Mouse (Mus musculus) hindbrain, embryonic 12.5 days (tissue): ENCODE results near the gene Rnf169. TPM values are rescaled to one million over a fixed set of nuclear protein-coding genes. Genes with fewer than 3 reads are reported as not detected.

Experiments
- ATAC-seq: fragments of 200-750 bp; cut with Nextera tagmentation; 2 replicates; pipeline ENCODE4 v1.8.0; 2017; ENCODE audit warnings: moderate TSS enrichment; ENCODE audit not compliant: low FRiP score
- H3K27ac ChIP-seq: fragments of 300-500 bp; sonication (generic); 2 replicates; pipeline ENCODE4 v1.5.1; 2016; ENCODE audit warnings: mild to moderate bottlenecking
- H3K27me3 ChIP-seq: fragments of 300-500 bp; sonication (generic); 2 replicates; pipeline ENCODE4 v1.6.1; 2016; ENCODE audit warnings: mild to moderate bottlenecking
- H3K36me3 ChIP-seq: fragments of 300-500 bp; sonication (generic); 2 replicates; pipeline ENCODE4 v1.6.1; 2016; ENCODE audit warnings: mild to moderate bottlenecking
- H3K4me1 ChIP-seq: fragments of 300-500 bp; sonication (generic); 2 replicates; pipeline ENCODE4 v1.6.1; 2016
- H3K4me2 ChIP-seq: fragments of 300-500 bp; sonication (generic); replicated peaks from 2 replicates; pipeline ENCODE4 v1.6.1; 2016; ENCODE audit warnings: mild to moderate bottlenecking
- H3K4me3 ChIP-seq: fragments of 300-500 bp; sonication (generic); 2 replicates; pipeline ENCODE4 v1.5.1; 2016; ENCODE audit warnings: mild to moderate bottlenecking
- H3K9ac ChIP-seq: fragments of 300-500 bp; sonication (generic); 2 replicates; pipeline ENCODE4 v1.6.1; 2016; ENCODE audit warnings: mild to moderate bottlenecking, moderate library complexity
- H3K9me3 ChIP-seq: fragments of 300-500 bp; sonication (generic); replicated peaks from 2 replicates; pipeline ENCODE4 v1.6.1; 2016; ENCODE audit warnings: mild to moderate bottlenecking
- WGBS: fragments of 180-500 bp; shearing (Covaris S2); methylation state at CpG from one replicate; pipeline ENCODE4 v1.1.7; 2016; 5-methylcytosine and 5-hydroxymethylcytosine counted together
- polyA plus RNA-seq: library from polyadenylated mRNA; unstranded; fragments of >200 nt; fragmentation: Nextera tagmentation; extraction: Ambion mirVana; gene quantifications from 2 replicates; pipeline ENCODE4 v1.2.1, GENCODE M21; 2016

Rnf169 gene
- polyA plus RNA-seq, 1 experiment from 2014 or later, result 7.0 TPM

DNA sequence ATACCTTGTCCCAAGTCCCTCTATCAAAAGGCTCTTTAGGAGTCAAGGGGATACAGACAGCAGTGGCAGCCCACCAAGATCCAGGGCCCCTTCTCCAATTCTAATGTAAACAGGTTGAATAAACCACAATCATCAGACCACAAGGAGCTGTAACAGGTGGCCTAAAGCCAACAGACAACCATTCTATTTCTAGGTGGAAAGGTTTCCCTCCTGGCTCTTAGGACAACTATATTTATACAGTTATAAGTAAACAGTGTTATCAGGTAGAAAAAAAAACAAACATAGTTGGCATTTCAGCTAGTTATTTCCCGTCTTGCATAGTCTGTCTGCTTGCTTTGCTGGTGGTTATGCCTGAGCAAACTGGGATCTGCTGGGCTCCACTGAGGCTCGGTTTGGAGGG, 59.8 kb downstream of the Rnf169 start:
- Histone ChIP-seq H3K4me3 (no peak overlapping the region), H3K4me1 (peaks cover 18% of the 10 kb centered on the region), H3K36me3 (peaks cover 29% of the 10 kb centered on the region)

DNA sequence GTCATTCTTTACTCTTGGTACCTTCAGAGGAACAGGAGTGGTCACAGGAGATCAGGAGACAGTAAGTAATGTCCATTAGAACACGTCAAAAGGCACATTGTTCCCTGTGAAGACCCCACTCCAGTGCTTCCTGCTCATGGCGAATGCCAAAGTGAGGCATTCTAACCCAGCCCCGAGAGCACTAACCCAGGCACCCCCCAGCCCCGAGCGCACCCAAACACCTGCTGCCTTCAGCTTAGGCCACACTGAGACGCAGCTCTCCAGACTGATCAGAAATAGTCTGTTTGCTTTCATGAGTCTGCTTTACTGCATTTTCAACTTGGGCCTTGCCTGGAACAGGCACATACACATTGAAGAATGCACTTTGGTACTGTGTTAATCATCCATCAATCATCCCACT, 60.3 kb downstream of the Rnf169 start:
- ATAC-seq, result no peak
- H3K9ac ChIP-seq, result no peak overlapping the region

More for the DNA sequence above, 59.8 kb downstream of the Rnf169 start:
- H3K27me3 ChIP-seq, result peaks cover 23% of the 10 kb centered on the region
- no peaks in the 10 kb centered on the region for H3K9me3 ChIP-seq
- ATAC-seq, result no peak
- H3K9ac ChIP-seq, result no peak overlapping the region
- H3K27ac ChIP-seq, result no peak overlapping the region
- WGBS, result 87% methylated on average over 2 of the region's 2 CpGs
- H3K4me2 ChIP-seq, result no peak overlapping the region

DNA sequence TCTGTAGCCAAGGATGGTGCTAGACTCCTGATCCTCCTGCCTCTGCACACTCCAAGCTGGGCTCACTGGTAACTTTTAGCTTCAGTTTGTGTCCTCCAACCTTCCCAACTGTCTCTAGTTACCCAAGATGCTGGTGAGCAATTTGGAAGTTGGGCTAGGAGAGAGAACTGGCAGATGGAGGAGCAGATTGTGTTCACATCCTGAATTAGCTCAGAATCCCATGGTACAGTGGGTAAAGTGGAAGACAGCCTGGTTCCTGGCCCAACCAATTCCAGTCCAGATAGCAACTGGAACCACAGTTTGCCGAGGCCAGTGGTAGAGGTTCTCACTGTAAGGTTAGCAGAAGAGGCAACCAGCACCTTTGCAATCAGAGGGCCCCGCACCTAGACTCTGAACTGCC, 61.1 kb downstream of the Rnf169 start:
- ATAC-seq, result no peak
- WGBS, result 93% methylated on average over 2 of the region's 2 CpGs
- H3K4me3 ChIP-seq, result no peak overlapping the region
- H3K9ac ChIP-seq, result no peak overlapping the region
- H3K4me1 ChIP-seq, result peaks cover 18% of the 10 kb centered on the region
- H3K27me3 ChIP-seq, result peaks cover 23% of the 10 kb centered on the region
- H3K27ac ChIP-seq, result no peak overlapping the region
- H3K9me3 ChIP-seq, result no peaks in the 10 kb centered on the region
- H3K4me2 ChIP-seq, result no peak overlapping the region
- H3K36me3 ChIP-seq, result peaks cover 17% of the 10 kb centered on the region

More for the DNA sequence above, 60.3 kb downstream of the Rnf169 start:
- Histone ChIP-seq H3K9me3 (no peaks in the 10 kb centered on the region), H3K27me3 (peaks cover 23% of the 10 kb centered on the region), H3K4me1 (peaks cover 18% of the 10 kb centered on the region), H3K36me3 (peaks cover 25% of the 10 kb centered on the region), H3K4me2 (no peak overlapping the region), H3K4me3 (no peak overlapping the region), H3K27ac (no peak overlapping the region)
- WGBS, result 96% methylated on average over 6 of the region's 6 CpGs

DNA sequence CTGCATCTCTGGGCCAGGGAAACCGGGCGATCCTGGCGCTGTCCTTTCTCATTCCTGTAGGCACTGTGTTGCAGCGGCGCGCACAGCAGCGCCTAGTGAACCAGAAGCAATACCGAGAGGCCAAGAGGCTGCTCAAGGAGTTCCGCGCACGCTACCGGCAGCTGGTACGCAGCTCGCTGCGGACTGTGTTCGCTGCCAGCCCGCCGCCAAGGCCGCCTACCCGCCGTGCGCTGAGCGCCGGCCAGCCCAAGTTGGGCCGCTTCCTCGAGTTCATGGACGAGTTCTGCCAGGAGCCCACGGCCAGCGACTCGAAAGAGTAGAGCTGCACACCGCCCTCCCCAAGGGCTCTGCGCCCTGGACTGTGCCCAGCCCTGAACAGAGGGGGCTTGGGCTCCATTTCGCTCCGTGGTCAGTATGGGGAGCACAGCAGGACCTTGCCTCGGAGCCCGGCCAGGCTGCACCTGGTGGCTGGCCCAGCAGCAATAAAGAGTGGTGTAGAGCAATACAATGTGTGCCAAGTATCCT, 62.9 kb downstream of the Rnf169 start:
- 2% methylated on average over 36 of the region's 36 CpGs for WGBS
- Histone ChIP-seq H3K4me2 (peak overlapping the region; percentile 59), H3K27ac (no peak overlapping the region), H3K4me1 (peaks cover 18% of the 10 kb centered on the region), H3K9ac (peak overlapping the region; percentile 49; the same call in 1 of the 2 replicates), H3K36me3 (0 out of 2 replicates have a peak, but pooled peaks cover 4% of the 10 kb centered on the region), H3K27me3 (peaks cover 23% of the 10 kb centered on the region), H3K4me3 (peak overlapping the region; percentile 27), H3K9me3 (no peaks in the 10 kb centered on the region)
- peak; percentile 55 for ATAC-seq

DNA sequence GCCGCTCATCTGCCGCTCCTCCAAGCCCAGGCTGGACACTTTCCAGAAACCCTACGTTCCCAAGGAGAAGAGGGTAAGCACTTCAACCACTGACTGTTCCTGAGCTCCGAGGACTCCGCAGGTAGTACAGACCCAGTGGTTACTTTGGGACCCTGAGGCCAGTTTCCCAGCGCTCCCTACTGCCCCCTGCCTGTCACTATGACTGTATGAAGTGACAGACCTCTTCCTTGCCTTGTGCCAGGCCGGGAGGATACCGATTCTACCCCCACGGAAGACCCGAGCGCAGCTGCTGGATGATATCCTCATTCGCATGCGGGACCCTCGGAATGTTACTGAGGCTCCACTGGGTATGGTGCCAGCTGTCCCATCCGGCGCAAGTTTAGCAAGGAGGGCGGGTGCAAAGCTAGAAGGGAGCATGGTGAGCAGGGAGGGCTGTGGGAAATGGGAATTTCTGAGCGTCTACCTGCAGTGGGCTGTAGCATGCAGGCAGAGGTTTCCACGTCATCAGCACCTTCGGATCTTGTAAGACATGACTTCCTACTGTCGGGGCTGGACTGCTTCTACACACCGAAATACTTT, 63.4 kb downstream of the Rnf169 start:
- peaks cover 23% of the 10 kb centered on the region for H3K27me3 ChIP-seq
- WGBS, result 5% methylated on average over 22 of the region's 22 CpGs

DNA sequence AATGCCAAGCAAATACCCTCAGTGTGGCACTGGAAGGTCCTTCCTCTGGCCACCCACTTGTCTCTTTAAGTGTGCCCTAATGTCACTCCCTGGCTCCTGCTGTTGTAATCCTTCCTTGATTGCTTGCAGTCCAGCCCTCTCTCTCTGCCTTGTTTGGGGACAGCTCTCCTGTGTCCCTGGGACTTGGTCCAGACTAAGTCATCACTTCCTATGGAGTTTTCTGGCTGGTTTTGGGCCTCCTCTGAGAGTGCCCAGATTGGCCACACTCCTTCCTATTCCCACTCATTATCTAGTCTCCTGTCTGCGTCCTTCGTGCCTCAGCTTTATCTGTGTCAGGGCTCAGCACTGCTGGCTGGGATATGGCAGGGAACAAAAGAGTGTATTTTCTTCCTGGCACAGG, 64.7 kb downstream of the Rnf169 start:
- Histone ChIP-seq H3K36me3 (0 out of 2 replicates have a peak, but pooled peaks cover under 1% of the 10 kb centered on the region), H3K4me3 (no peak overlapping the region), H3K4me1 (peaks cover 18% of the 10 kb centered on the region), H3K27ac (no peak overlapping the region), H3K4me2 (no peak overlapping the region), H3K9ac (no peak overlapping the region), H3K9me3 (no peaks in the 10 kb centered on the region), H3K27me3 (peaks cover 23% of the 10 kb centered on the region)
- ATAC-seq, result no peak
- 84% methylated on average over 2 of the region's 2 CpGs for WGBS

More for the DNA sequence above, 63.4 kb downstream of the Rnf169 start:
- Histone ChIP-seq H3K9ac (peak overlapping the region; percentile 49; the same call in 1 of the 2 replicates), H3K4me3 (peak overlapping the region; percentile 27), H3K9me3 (no peaks in the 10 kb centered on the region), H3K27ac (no peak overlapping the region), H3K4me2 (peak overlapping the region; percentile 59), H3K36me3 (0 out of 2 replicates have a peak, but pooled peaks cover 4% of the 10 kb centered on the region), H3K4me1 (peaks cover 18% of the 10 kb centered on the region)
- peak; percentile 41 for ATAC-seq

DNA sequence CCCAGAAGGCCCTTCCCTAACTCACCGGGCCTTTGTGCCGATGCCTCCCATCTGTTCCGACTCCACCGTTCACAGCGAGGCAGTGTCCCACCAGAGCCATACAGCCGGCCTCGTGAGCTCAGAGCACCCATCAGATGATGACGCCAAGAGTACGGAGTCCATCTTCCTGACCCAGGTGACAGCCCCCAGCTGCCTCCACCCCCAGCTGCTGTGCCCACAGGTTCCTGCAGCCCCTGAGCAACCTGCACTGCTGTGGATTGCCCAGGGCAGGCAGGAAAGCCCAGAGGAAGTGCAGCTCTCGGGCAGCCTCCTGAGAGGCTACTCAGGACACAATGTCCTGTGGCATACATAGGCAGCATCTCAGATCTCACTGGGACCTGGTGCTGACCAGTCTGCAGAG, 65.9 kb downstream of the Rnf169 start:
- ATAC-seq, result no peak
- WGBS, result 84% methylated on average over 10 of the region's 10 CpGs
- peaks cover 18% of the 10 kb centered on the region for H3K4me1 ChIP-seq

DNA sequence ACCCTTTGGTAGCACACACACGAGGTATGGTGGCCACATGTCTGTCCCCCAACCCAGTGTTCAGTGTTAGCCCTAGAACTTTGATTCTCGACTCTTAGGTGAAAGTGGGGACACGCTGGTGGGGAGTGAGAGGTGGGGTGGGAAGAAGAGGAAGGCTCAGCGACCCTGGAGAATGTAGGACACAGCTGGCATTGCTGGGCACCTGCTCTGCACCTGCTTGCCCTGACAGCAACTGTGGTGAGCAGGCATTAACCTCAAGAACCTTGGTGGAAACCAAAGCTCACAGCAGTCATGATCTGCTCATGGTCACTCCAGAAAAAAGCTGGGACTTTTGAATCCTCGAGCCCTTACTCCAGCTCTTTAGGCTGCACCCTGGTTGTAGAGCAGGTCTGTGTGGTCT, 69.2 kb downstream of the Rnf169 start:
- no peaks in the 10 kb centered on the region for H3K4me1 ChIP-seq
- H3K4me2 ChIP-seq, result no peak overlapping the region
- no peak for ATAC-seq
- H3K27ac ChIP-seq, result no peak overlapping the region
- no peaks in the 10 kb centered on the region for H3K9me3 ChIP-seq
- H3K27me3 ChIP-seq, result no peaks in the 10 kb centered on the region
- WGBS, result 80% methylated on average over 5 of the region's 5 CpGs
- H3K36me3 ChIP-seq, result no peaks in the 10 kb centered on the region
- no peak overlapping the region for H3K9ac ChIP-seq
- H3K4me3 ChIP-seq, result no peak overlapping the region

More for the DNA sequence above, 65.9 kb downstream of the Rnf169 start:
- Histone ChIP-seq H3K4me2 (no peak overlapping the region), H3K36me3 (no peaks in the 10 kb centered on the region), H3K4me3 (no peak overlapping the region), H3K27ac (no peak overlapping the region), H3K27me3 (peaks cover 23% of the 10 kb centered on the region), H3K9ac (no peak overlapping the region), H3K9me3 (no peaks in the 10 kb centered on the region)

DNA sequence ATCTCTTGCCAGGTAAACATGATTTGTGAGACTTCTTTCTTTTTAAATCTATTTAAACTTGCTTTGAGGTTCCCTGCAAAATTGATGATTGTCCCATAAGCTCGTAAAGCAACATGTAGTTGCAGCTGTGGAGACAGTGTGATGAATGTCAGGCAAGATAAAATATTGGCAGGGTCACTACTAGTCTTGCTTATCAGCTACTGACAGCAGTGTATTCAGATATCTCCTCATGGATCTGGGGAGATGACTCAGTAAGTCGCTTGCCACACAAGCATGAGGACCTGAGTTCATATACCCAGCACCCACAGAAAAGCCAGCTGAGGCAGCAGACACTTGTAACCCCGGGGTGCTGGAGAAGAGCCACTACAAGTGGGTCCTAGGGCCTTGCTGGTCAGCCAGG, 72.8 kb downstream of the Rnf169 start:
- Histone ChIP-seq H3K4me2 (no peak overlapping the region), H3K27ac (no peak overlapping the region), H3K4me3 (no peak overlapping the region), H3K36me3 (no peaks in the 10 kb centered on the region), H3K4me1 (no peaks in the 10 kb centered on the region), H3K9ac (no peak overlapping the region), H3K27me3 (no peaks in the 10 kb centered on the region), H3K9me3 (no peaks in the 10 kb centered on the region)
- ATAC-seq, result no peak
- 85% methylated on average over 3 of the region's 3 CpGs for WGBS

DNA sequence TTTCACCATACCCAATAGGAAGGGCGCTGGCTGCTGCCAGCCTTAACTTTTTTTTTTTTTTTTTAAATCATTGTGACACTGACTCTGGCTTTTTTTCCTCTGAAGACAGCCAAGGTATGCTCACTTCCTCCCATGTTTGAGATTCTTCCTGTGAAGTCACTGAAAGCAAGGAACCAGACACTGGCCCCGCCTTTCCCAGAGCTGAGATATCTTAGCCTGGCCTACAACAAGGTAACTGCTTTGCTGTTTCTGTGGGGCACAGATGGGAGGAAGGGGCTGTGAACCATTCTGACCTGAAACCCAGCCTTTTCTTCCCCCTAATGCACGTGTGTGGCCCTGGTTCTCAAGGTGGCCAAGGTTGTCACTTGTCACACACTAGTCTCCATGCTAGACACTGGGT, 73.9 kb downstream of the Rnf169 start:
- Histone ChIP-seq H3K27ac (no peak overlapping the region), H3K27me3 (no peaks in the 10 kb centered on the region), H3K4me2 (no peak overlapping the region), H3K4me1 (0 out of 2 replicates have a peak, but pooled peaks cover 4% of the 10 kb centered on the region), H3K4me3 (no peak overlapping the region), H3K9ac (no peak overlapping the region), H3K9me3 (no peaks in the 10 kb centered on the region), H3K36me3 (no peaks in the 10 kb centered on the region)
- WGBS, result 78% methylated on average over 3 of the region's 3 CpGs
- ATAC-seq, result no peak

DNA sequence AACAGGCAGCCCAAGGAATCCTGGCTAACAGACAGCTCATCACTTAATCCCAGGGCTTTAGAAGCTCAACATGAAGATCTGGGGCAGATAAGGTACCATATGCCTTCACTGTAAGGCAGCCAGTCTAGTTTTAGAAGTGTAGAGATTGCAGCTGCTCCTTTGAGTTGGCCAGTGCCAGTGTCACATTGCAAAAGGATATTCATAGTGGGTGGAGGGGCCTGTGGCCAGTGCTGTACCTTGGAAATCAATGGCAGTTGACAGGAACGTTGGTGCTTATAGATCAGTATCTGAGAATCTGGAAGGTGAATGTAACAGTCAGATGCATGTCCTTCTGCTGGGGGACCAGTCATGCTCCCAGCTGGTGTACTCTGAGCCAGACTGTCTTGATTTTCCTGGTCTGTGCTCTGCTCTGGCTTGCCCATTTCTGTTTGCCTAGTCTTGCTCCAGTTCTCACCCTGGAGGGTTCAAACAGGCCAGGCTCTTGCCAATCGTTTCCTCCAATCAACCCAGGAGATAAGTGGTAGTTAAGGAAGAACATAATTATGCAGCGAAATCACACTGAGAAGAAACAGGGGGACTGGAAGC, 75.7 kb downstream of the Rnf169 start:
- ATAC-seq, result no peak
- Histone ChIP-seq H3K9me3 (no peaks in the 10 kb centered on the region), H3K9ac (no peak overlapping the region), H3K36me3 (no peaks in the 10 kb centered on the region), H3K4me1 (0 out of 2 replicates have a peak, but pooled peaks cover 4% of the 10 kb centered on the region), H3K4me2 (no peak overlapping the region), H3K27ac (no peak overlapping the region), H3K27me3 (no peaks in the 10 kb centered on the region), H3K4me3 (no peak overlapping the region)
- WGBS, result 83% methylated on average over 3 of the region's 3 CpGs

DNA sequence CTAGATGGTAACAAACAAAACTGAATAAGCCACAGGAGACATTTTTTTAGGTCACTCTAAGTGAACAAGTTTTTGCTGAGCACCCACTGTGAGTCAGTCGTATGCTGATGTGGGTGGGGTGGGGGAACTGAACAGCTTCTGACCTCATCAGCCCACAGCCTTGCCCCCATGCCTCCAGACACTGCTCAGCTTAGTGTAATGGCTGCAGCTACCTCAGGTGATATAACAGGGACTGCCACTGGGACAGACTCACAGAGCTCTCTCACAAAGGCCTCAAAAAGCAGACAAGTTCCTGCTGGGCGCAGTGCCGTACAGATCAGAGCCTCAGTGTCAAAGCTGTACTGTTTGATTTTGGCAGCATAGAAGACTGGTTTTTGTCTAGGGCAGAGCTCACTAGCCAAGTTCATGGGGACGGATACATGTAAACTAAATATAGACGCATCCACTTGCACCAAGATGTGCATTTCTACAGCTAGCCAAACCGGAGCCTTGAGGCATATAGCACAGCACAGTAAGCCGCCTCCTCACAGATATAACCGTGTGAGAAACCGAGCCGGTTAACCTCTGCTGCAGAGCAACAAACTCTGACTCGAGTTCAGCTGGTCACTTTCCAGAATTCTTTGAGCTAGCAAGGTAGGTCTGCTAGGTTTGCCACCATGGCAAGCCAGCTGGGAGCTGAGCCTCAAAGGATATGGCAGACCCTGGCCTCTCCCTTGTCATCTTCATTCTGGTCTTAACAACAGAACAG, 77.2 kb downstream of the Rnf169 start:
- Histone ChIP-seq H3K36me3 (no peaks in the 10 kb centered on the region), H3K4me2 (no peak overlapping the region), H3K4me1 (0 out of 2 replicates have a peak, but pooled peaks cover 4% of the 10 kb centered on the region), H3K27me3 (no peaks in the 10 kb centered on the region), H3K9me3 (no peaks in the 10 kb centered on the region), H3K4me3 (no peak overlapping the region), H3K27ac (no peak overlapping the region), H3K9ac (no peak overlapping the region)
- 78% methylated on average over 11 of the region's 11 CpGs for WGBS
- no peak for ATAC-seq
